Mouse (Mus musculus) adrenal gland, postnatal 4 days (tissue): ENCODE data around the gene BC055324. TPM values are rescaled to one million over a fixed set of nuclear protein-coding genes. Genes with fewer than 3 reads are reported as not detected.

Experiments
- DNase-seq, 2 experiments: peaks; one replicate each; pipeline ENCODE4 v3.0.0; 2021 to 2022; ENCODE audit warnings: low spot score in 2 of 2, mixed read lengths in 2 of 2
- total RNA-seq, 2 experiments: library from RNA; stranded (reverse); gene quantifications; 2 replicates each; pipeline ENCODE4 v1.2.3; 2021

The BC055324 gene
- total RNA-seq, 2 experiments from 2014 or later = 7.0 to 7.8 TPM

DNA sequence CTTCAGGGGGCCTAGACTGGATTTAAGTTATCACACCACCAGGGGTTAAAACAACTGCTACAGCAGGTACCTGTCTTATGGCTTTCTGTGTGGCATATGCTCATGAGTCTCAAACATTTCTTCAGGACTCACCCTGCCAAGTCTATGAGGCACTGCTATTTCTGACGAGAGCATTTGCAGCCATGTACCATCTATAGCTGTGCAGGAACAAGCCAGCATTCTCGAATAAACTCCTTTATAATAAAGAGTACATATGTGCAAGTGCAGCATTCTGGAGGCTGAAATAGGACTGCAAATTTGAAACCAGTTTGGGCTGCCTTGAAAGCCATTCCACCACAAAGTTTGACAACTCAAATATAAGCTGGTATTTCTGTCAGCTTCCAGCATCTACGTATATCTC lies 36.6 kb downstream of the BC055324 start:
- DNase-seq = no peak

DNA sequence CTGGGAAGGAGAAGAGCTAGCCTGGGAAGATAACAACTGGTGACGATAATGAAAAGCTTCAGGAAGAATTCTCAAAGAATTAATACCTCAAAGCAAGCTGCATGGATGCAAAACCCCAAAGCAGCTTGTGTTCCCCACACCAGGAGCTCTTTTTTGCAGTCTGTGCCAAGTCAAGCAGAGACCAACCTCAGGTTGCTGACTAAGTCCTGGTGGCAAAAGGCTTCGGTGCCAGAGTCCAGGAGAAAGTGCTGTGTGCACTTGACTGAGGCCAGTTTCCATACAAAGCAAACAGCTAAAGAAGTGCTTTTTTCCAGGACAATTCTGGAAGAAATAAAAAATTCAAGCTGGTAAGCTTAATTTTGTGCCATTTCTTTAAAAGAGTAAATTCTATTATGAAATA lies 41.2 kb downstream of the BC055324 start:
- DNase-seq = no peak

GRCm38 (mm10) chr1:163942056-163942455 lies 52.5 kb downstream of the BC055324 start:
- DNase-seq = no peak

DNA sequence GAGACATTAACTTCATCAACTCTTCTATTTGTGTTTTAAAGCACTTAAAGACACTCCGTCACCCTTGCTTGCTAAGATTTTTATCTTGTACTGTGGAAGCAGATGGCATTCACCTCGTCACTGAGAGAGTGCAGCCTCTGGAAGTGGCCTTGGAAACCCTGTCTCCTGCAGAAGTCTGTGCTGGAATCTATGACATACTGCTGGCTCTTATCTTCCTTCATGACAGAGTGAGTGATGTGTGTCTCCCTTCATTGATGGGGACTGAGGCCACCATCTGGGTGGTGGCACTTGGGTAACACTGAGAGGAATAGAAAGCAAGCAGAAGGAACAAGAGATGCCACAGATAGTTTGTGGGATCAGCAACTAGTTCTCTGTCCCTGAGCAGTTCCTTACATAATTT lies 60.0 kb downstream of the BC055324 start:
- no peak for DNase-seq

DNA sequence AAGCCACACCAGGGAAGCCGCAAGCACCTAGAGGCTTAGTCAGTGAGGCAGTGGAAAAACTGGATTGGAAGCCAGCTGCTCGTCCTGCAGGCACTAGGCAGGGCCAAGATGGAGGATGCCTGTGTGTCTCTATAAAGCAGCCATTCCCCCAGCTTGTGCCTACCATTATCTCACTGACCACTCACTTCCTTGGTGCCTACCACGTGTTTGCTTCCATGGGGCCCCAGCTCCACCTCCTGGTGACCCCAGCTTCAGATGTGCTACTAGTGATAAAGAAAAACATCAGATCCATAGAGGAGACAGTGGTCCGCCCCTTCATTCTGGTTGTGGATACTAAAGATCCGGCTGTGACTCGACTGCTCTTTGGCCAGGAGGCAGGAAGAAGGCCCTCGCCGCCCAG lies 62.8 kb downstream of the BC055324 start:
- no peak for DNase-seq

DNA sequence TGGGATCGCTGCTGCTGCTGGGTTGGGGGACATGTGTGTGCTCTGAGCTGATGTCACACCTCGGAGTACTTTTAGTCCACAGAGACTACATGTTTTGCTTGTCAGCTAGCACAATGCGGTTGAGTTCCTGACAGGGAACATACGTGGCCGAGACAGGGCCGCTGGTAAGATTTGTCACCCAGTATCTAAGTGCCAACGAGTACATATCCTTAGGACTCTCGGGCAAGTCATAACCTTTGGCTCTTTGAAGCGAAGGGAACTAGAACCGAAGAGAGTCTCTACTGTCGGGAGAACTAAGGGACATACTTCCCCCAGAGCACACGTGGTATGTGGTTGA lies 64.2 kb downstream of the BC055324 start:
- DNase-seq = no peak

GRCm38 (mm10) chr1:163929636-163930457 lies 64.7 kb downstream of the BC055324 start:
- DNase-seq = peak; percentile 55 to 78

- DNase-seq = no peak
Observed at GRCm38 (mm10) chr1:163928846-163929245, 65.8 kb downstream of the BC055324 start, which contains the start of gene Scyl3. Scyl3 (plus strand) TSS chr1:163929100.

DNA sequence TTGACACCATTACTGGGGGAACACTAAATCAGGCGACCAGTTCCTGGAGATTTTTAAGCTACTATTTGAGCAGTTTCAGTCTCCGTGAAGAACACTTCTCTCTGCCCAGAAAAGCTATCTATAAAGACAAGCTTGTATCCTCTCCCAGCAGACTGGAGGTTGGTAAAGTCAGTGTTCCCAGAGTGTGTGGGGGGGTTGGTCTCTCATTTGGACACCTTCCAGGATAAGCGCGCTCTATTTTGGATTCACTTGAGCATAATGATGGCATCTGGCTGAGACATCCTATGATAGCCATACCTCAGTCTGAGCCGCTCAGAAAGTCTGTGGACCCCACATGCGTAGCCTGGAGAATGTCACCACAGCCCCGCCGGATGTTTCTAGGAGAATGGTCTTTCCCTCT lies 70.5 kb downstream of the BC055324 start:
- DNase-seq = no peak

- no peak for DNase-seq
Observed at GRCm38 (mm10) chr1:163917349-163918160, 77.0 kb downstream of the BC055324 start.

GRCm38 (mm10) chr1:163911981-163912380 lies 82.6 kb downstream of the BC055324 start:
- no peak for DNase-seq

DNA sequence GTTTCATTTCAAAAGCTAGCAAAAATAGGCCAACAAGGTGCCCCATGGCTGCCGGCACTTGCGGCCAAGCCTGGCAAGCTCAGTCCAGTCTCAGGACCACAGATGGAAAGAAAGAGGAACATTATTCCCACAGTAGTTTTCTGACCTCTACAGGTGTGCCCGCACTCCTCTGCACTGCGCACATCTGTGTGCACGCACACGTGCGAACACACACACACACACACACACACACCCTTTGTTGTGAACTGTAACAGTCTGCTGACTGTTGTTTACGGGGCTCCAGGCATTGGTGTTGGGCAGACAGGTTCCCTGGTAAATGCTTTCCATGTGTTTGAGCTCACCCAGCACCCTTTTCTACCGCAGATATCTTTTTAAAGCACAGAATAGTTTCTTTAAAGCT lies 83.8 kb downstream of the BC055324 start:
- DNase-seq = no peak

DNA sequence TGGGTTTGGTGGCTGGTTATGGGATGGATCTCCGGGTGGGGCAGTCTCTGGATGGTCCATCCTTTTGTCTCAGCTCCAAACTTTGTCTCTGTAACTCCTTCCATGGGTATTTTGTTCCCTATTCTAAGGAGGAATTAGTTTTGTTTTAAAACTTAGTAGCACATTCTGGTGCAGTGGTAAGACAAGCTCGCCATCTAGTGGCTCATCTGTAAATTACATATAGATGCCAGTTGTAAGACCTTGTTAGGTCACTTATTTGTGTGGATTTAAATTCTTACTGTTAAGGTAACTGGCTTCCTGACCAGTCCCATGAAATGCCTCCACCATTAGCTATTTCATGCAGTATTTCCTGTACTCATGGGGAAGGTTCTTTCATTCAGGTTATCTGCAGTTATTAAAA lies 84.3 kb downstream of the BC055324 start:
- DNase-seq = no peak

GRCm38 (mm10) chr1:163908389-163908788 lies 86.2 kb downstream of the BC055324 start:
- DNase-seq = no peak

GRCm38 (mm10) chr1:163907007-163907811 lies 87.4 kb downstream of the BC055324 start:
- no peak for DNase-seq

DNA sequence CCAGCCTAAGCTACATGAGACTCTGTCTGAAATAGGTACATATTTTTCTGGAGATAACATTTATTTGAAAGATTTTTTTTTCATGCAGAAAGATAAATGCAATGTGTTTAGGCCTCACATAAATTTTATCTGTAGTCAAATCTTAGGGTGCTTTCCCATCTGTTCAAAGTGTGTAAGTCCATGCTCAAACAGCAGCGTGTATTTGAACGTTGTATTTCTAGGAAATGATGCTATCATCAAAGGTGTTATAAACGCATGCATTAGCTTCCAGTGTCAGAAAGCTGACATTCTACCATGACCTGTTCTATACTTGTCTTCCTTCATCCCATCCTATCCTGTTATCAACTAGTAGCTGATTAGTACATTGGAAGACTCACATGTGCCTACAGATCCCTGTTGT lies 91.2 kb downstream of the BC055324 start:
- no peak for DNase-seq

- no peak for DNase-seq
Observed at GRCm38 (mm10) chr1:163900168-163900567, 94.4 kb downstream of the BC055324 start.

DNA sequence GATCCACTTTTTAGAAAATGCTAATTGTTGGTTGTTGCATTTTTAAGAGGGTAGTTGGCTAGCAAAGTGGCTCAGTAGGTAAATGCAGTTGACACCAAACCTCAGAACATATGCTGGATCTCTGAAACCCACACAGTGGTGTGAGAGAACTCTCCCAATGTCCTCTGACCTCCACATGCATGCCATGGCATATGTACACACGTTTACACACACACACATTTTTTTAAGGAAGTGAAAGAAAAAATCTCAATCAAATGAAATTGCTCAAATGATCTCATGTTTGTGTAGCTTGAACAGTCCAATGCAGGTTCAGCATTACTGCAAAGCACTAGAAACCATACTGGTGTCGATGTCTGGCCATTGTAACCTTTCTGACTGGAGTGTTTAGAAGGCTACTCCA lies 95.0 kb downstream of the BC055324 start:
- no peak for DNase-seq

- no peak for DNase-seq
Observed at GRCm38 (mm10) chr1:163898291-163898764, 96.3 kb downstream of the BC055324 start.
